8 mouse cellular contexts compared by ENCODE assay signal in the genomic region with DNA sequence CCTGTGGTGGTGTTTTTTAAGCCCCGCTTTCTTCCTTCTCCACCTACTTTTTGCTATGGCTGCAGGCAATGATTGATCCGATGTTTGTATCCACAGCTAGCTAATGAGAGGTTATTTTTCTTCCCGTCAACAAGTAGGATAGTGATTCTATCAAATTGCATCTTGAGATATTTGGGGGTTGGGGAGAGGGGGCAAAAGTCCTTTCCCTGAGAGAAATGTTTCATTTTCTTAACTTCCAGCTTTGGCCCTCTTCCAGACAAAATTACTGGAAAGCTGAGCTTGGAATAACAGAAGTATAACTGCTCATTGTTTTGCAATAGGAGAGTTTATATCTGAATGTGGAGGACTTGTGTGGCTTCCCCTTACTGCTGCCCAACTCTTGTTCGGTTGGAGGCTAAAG. TPM values are rescaled to one million over a fixed set of nuclear protein-coding genes. Genes with fewer than 3 reads are reported as not detected.
A peak's percentile ranks its signal among the peaks of the same experiment; 100 is the strongest.
DNase-seq lines count a peak whose midpoint lies in the region; ATAC-seq and TF ChIP-seq lines count a peak whose summit lies in the region.

No protein-coding gene starts in this region.

- DNase-seq in kidney, postnatal 0 days (ENCODE audit: low spot score): peak; percentile 56
- DNase-seq in kidney, postnatal 25 days: no peak
- DNase-seq in adrenal gland, postnatal 14 days: no peak
- no peak for DNase-seq in urinary bladder, postnatal 14 days (ENCODE audit: low spot score)
- DNase-seq in left cerebral cortex, postnatal 4 days: no peak

- H3K9ac ChIP-seq in kidney, postnatal 0 days (ENCODE audit: low read depth, low read length): 0 out of 2 replicates have a peak overlapping the region, but pooled peaks have one; percentile 25
- H3K9ac ChIP-seq in embryonic facial prominence, embryonic 13.5 days: no peak overlapping the region
- no peak overlapping the region for H3K9ac ChIP-seq in intestine, postnatal 0 days (ENCODE audit: low read depth, low read length)
- H3K9ac ChIP-seq in neural tube, embryonic 12.5 days: no peak overlapping the region

- H3K4me2 ChIP-seq in kidney, postnatal 0 days (ENCODE audit: low read length): peak overlapping the region; percentile 87
- H3K4me2 ChIP-seq in embryonic facial prominence, embryonic 13.5 days: peak overlapping the region; percentile 82
- H3K4me2 ChIP-seq in intestine, postnatal 0 days (replicated peaks; ENCODE audit: low read depth): peak overlapping the region; percentile 85
- H3K4me2 ChIP-seq in neural tube, embryonic 12.5 days (replicated peaks): peak overlapping the region; percentile 91

- no peaks in the 10 kb centered on the region for H3K27me3 ChIP-seq in kidney, postnatal 0 days (ENCODE audit: insufficient read depth, low read length)
- H3K27me3 ChIP-seq in embryonic facial prominence, embryonic 13.5 days: peaks cover 8% of the 10 kb centered on the region
- no peaks in the 10 kb centered on the region for H3K27me3 ChIP-seq in intestine, postnatal 0 days (replicated peaks; ENCODE audit: control insufficient read depth, insufficient read depth, low read length)
- no peaks in the 10 kb centered on the region for H3K27me3 ChIP-seq in neural tube, embryonic 12.5 days (replicated peaks)

- no peak for ATAC-seq in kidney, postnatal 0 days (replicated peaks; ENCODE audit: low FRiP score, low read depth)
- ATAC-seq in embryonic facial prominence, embryonic 13.5 days (ENCODE audit: insufficient number of reproducible peaks, insufficient read depth, low FRiP score, low TSS enrichment, low read depth): no peak
- ATAC-seq in intestine, postnatal 0 days: no peak
- no peak for ATAC-seq in neural tube, embryonic 12.5 days (ENCODE audit: low FRiP score, low read depth)

- no peaks in the 10 kb centered on the region for H3K36me3 ChIP-seq in kidney, postnatal 0 days (ENCODE audit: insufficient read depth, low read length)
- H3K36me3 ChIP-seq in embryonic facial prominence, embryonic 13.5 days: no peaks in the 10 kb centered on the region
- no peaks in the 10 kb centered on the region for H3K36me3 ChIP-seq in intestine, postnatal 0 days (ENCODE audit: control insufficient read depth, insufficient read depth)
- H3K36me3 ChIP-seq in neural tube, embryonic 12.5 days: no peaks in the 10 kb centered on the region

- H3K27ac ChIP-seq in kidney, postnatal 0 days: no peak overlapping the region
- no peak overlapping the region for H3K27ac ChIP-seq in embryonic facial prominence, embryonic 13.5 days
- no peak overlapping the region for H3K27ac ChIP-seq in intestine, postnatal 0 days (ENCODE audit: low read depth, low read length)
- no peak overlapping the region for H3K27ac ChIP-seq in neural tube, embryonic 12.5 days

- 12% methylated on average over 4 of the region's 4 CpGs for WGBS in kidney, postnatal 0 days
- 23% methylated on average over 4 of the region's 4 CpGs for WGBS in embryonic facial prominence, embryonic 13.5 days
- WGBS in intestine, postnatal 0 days: 44% methylated on average over 4 of the region's 4 CpGs
- WGBS in neural tube, embryonic 12.5 days: 50% methylated on average over 4 of the region's 4 CpGs

- H3K4me3 ChIP-seq in kidney, postnatal 0 days (replicated peaks; ENCODE audit: low read depth, low read length): peak overlapping the region; percentile 95; the same call in 1 of the 2 replicates
- H3K4me3 ChIP-seq in embryonic facial prominence, embryonic 13.5 days: peak overlapping the region; percentile 85; the same call in 1 of the 2 replicates
- peak overlapping the region; percentile 100 for H3K4me3 ChIP-seq in intestine, postnatal 0 days (ENCODE audit: low read depth, low read length)
- no peak overlapping the region for H3K4me3 ChIP-seq in neural tube, embryonic 12.5 days

- no peaks in the 10 kb centered on the region for H3K9me3 ChIP-seq in kidney, postnatal 0 days (replicated peaks; ENCODE audit: low read length)
- H3K9me3 ChIP-seq in embryonic facial prominence, embryonic 13.5 days: no peaks in the 10 kb centered on the region
- no peaks in the 10 kb centered on the region for H3K9me3 ChIP-seq in intestine, postnatal 0 days (ENCODE audit: control insufficient read depth)
- no peaks in the 10 kb centered on the region for H3K9me3 ChIP-seq in neural tube, embryonic 12.5 days

- no peak for TF ChIP-seq CTCF in kidney, postnatal 0 days (IDR thresholded peaks at IDR 0.05; ENCODE audit: low read depth)
- TF ChIP-seq CTCF in intestine, postnatal 0 days (IDR thresholded peaks at IDR 0.05; ENCODE audit: low read depth): no peak

- intact Hi-C loops in left cerebral cortex, postnatal 4 days (cut with DNase I): no loop called here

- 0 out of 2 replicates have a peak, but pooled peaks cover 5% of the 10 kb centered on the region for H3K4me1 ChIP-seq in kidney, postnatal 0 days (replicated peaks; ENCODE audit: insufficient read depth, low read length)
- peaks cover 5% of the 10 kb centered on the region; the same call in 1 of the 2 replicates for H3K4me1 ChIP-seq in embryonic facial prominence, embryonic 13.5 days
- 0 out of 2 replicates have a peak, but pooled peaks cover 3% of the 10 kb centered on the region for H3K4me1 ChIP-seq in intestine, postnatal 0 days (replicated peaks; ENCODE audit: control insufficient read depth, insufficient read depth, low read length)
- peaks cover 3% of the 10 kb centered on the region; the same call in 1 of the 2 replicates for H3K4me1 ChIP-seq in neural tube, embryonic 12.5 days

RNA-seq across cellular contexts. Expression of gene Fndc3a, which starts 1.3 kb away (rescaled TPM):
- 33.1 and 36.6 TPM in 2 replicates for polyA plus RNA-seq in kidney, postnatal 0 days (2015; fragmentation: Nextera tagmentation; extraction: Ambion mirVana)
- polyA plus RNA-seq in embryonic facial prominence, embryonic 13.5 days (2015; fragmentation: Nextera tagmentation; extraction: Ambion mirVana): 48.1 and 48.2 TPM in 2 replicates
- 29.7 and 36.3 TPM in 2 replicates for polyA plus RNA-seq in intestine, postnatal 0 days (2015; fragmentation: Nextera tagmentation; extraction: Ambion mirVana)
- 43.2 and 45.2 TPM in 2 replicates for polyA plus RNA-seq in neural tube, embryonic 12.5 days (2016; fragmentation: Nextera tagmentation; extraction: Ambion mirVana)
- total RNA-seq in adrenal gland, postnatal 14 days (2021): 57.9 and 59.1 TPM in 2 replicates
- total RNA-seq in left cerebral cortex, postnatal 4 days (2021): 10 to 100 TPM; 54.6 to 59.0 TPM
